Comparison of ENCODE assay signal across 13 mouse cellular contexts in genomic region chr1:73089636-73090035, GRCm38 (mm10).
DNase-seq lines count a peak whose midpoint lies in the region; ATAC-seq and TF ChIP-seq lines count a peak whose summit lies in the region.
"Had no signal": no experiment of that assay in that cellular context is flagged by ENCODE, and none has a peak within 500 bp of the region (broad histone marks: within the 10 kb centered on the region; RNA-seq: fewer than 3 reads in every experiment).

No protein-coding gene starts in this region.

- no peak overlapping the region; the same call in 1 of the 2 replicates for H3K27ac ChIP-seq in forebrain, embryonic 14.5 days (ENCODE audit: low read depth, low read length)
- H3K27ac ChIP-seq in forebrain, embryonic 15.5 days (replicated peaks) = no peak overlapping the region
- H3K27ac ChIP-seq in stomach, embryonic 14.5 days (ENCODE audit: low read length) = peak overlapping the region; percentile 44; the same call in 1 of the 2 replicates
- H3K27ac ChIP-seq in stomach, postnatal 0 days (replicated peaks) = no peak overlapping the region
- H3K27ac ChIP-seq in limb, embryonic 13.5 days = peak overlapping the region; percentile 17; the same call in 1 of the 2 replicates
- H3K27ac ChIP-seq: liver, embryonic 13.5 days had no signal

- no peak for TF ChIP-seq CTCF in stomach, postnatal 0 days (IDR thresholded peaks at IDR 0.05; ENCODE audit: low read depth)

- no peak for TF ChIP-seq EP300 in stomach, postnatal 0 days (optimal IDR thresholded peaks at IDR 0.05)

- no peaks in the 10 kb centered on the region for H3K4me1 ChIP-seq in forebrain, embryonic 14.5 days (ENCODE audit: control insufficient read depth, insufficient read depth, low read length)
- peaks cover 4% of the 10 kb centered on the region; the same call in 1 of the 2 replicates for H3K4me1 ChIP-seq in forebrain, embryonic 15.5 days
- peaks cover 15% of the 10 kb centered on the region for H3K4me1 ChIP-seq in stomach, embryonic 14.5 days (ENCODE audit: control insufficient read depth, insufficient read depth, low read length)
- H3K4me1 ChIP-seq in stomach, postnatal 0 days (replicated peaks; ENCODE audit: control insufficient read depth, insufficient read depth) = 0 out of 2 replicates have a peak, but pooled peaks cover 2% of the 10 kb centered on the region
- H3K4me1 ChIP-seq in limb, embryonic 13.5 days = peaks cover 28% of the 10 kb centered on the region
- H3K4me1 ChIP-seq: liver, embryonic 13.5 days had no signal

- no peaks in the 10 kb centered on the region for H3K27me3 ChIP-seq in forebrain, embryonic 14.5 days (replicated peaks; ENCODE audit: control insufficient read depth, insufficient read depth, low read length)
- H3K27me3 ChIP-seq in forebrain, embryonic 15.5 days = no peaks in the 10 kb centered on the region
- no peaks in the 10 kb centered on the region for H3K27me3 ChIP-seq in stomach, embryonic 14.5 days (ENCODE audit: control insufficient read depth, insufficient read depth, low read length)
- H3K27me3 ChIP-seq in stomach, postnatal 0 days (ENCODE audit: control insufficient read depth, insufficient read depth, low read length) = no peaks in the 10 kb centered on the region
- no peaks in the 10 kb centered on the region for H3K27me3 ChIP-seq in limb, embryonic 13.5 days

- peak; percentile 20; the same call in 1 of the 2 replicates for ATAC-seq in forebrain, embryonic 14.5 days
- ATAC-seq in forebrain, embryonic 15.5 days (replicated peaks) = no peak
- ATAC-seq in stomach, embryonic 14.5 days (ENCODE audit: insufficient number of reproducible peaks, insufficient read depth, low FRiP score, low read depth) = peak; percentile 28; the same call in 1 of the 2 replicates
- ATAC-seq in stomach, postnatal 0 days (ENCODE audit: low FRiP score, low TSS enrichment) = no peak
- ATAC-seq in limb, embryonic 13.5 days (ENCODE audit: low FRiP score, low read depth) = peak; percentile 80
- ATAC-seq: inflammation-experienced regulatory T-cells, adult 6 months had no signal

- WGBS in forebrain, embryonic 14.5 days = 19% methylated on average over 3 of the region's 3 CpGs
- WGBS in forebrain, embryonic 15.5 days = 19% methylated on average over 3 of the region's 3 CpGs
- WGBS in stomach, embryonic 14.5 days = 14% methylated on average over 3 of the region's 3 CpGs
- WGBS in stomach, postnatal 0 days = 24% methylated on average over 3 of the region's 3 CpGs
- 25% methylated on average over 3 of the region's 3 CpGs for WGBS in limb, embryonic 13.5 days

- no peak overlapping the region for H3K9ac ChIP-seq in forebrain, embryonic 14.5 days (ENCODE audit: low read length)
- H3K9ac ChIP-seq in forebrain, embryonic 15.5 days (replicated peaks) = no peak overlapping the region
- H3K9ac ChIP-seq in stomach, embryonic 14.5 days (replicated peaks; ENCODE audit: low read depth, low read length) = no peak overlapping the region
- H3K9ac ChIP-seq in stomach, postnatal 0 days (ENCODE audit: low read length) = no peak overlapping the region
- H3K9ac ChIP-seq in limb, embryonic 13.5 days = no peak overlapping the region
- H3K9ac ChIP-seq: liver, embryonic 13.5 days had no signal

- H3K4me2 ChIP-seq in forebrain, embryonic 14.5 days (ENCODE audit: low read length) = no peak overlapping the region
- no peak overlapping the region for H3K4me2 ChIP-seq in forebrain, embryonic 15.5 days (replicated peaks)
- H3K4me2 ChIP-seq in stomach, embryonic 14.5 days (replicated peaks; ENCODE audit: low read depth, low read length) = no peak overlapping the region
- H3K4me2 ChIP-seq in stomach, postnatal 0 days (replicated peaks; ENCODE audit: low read depth) = no peak overlapping the region
- H3K4me2 ChIP-seq in limb, embryonic 13.5 days (replicated peaks) = no peak overlapping the region
- H3K4me2 ChIP-seq: heart, embryonic 11.5 days; liver, embryonic 13.5 days had no signal

- no peaks in the 10 kb centered on the region for H3K36me3 ChIP-seq in forebrain, embryonic 14.5 days (ENCODE audit: control insufficient read depth, insufficient read depth, low read length)
- H3K36me3 ChIP-seq in forebrain, embryonic 15.5 days = no peaks in the 10 kb centered on the region
- H3K36me3 ChIP-seq in stomach, embryonic 14.5 days (ENCODE audit: control insufficient read depth, insufficient read depth, low read length) = no peaks in the 10 kb centered on the region
- no peaks in the 10 kb centered on the region for H3K36me3 ChIP-seq in stomach, postnatal 0 days (ENCODE audit: control insufficient read depth, insufficient read depth, low read length)
- H3K36me3 ChIP-seq in limb, embryonic 13.5 days = no peaks in the 10 kb centered on the region
- H3K36me3 ChIP-seq: liver, embryonic 13.5 days had no signal

- no peaks in the 10 kb centered on the region for H3K9me3 ChIP-seq in forebrain, embryonic 14.5 days (replicated peaks; ENCODE audit: control insufficient read depth, low read length)
- H3K9me3 ChIP-seq in forebrain, embryonic 15.5 days = no peaks in the 10 kb centered on the region
- no peaks in the 10 kb centered on the region for H3K9me3 ChIP-seq in stomach, embryonic 14.5 days (ENCODE audit: control insufficient read depth, low read depth, low read length)
- H3K9me3 ChIP-seq in stomach, postnatal 0 days (ENCODE audit: control insufficient read depth, low read length) = no peaks in the 10 kb centered on the region
- no peaks in the 10 kb centered on the region for H3K9me3 ChIP-seq in limb, embryonic 13.5 days
- H3K9me3 ChIP-seq: liver, embryonic 13.5 days had no signal

- no peak overlapping the region for H3K4me3 ChIP-seq in forebrain, embryonic 14.5 days (ENCODE audit: low read depth, low read length)
- H3K4me3 ChIP-seq in forebrain, embryonic 15.5 days = no peak overlapping the region
- H3K4me3 ChIP-seq in stomach, embryonic 14.5 days (ENCODE audit: low read depth, low read length) = no peak overlapping the region
- H3K4me3 ChIP-seq in stomach, postnatal 0 days (ENCODE audit: low read depth, low read length) = no peak overlapping the region
- H3K4me3 ChIP-seq in limb, embryonic 13.5 days = no peak overlapping the region
- H3K4me3 ChIP-seq: liver, embryonic 13.5 days had no signal

- DNase-seq in forebrain, embryonic 14.5 days (ENCODE audit: low spot score) = no peak
- no peak for DNase-seq in stomach, postnatal 0 days (ENCODE audit: low spot score)
- DNase-seq in spleen, postnatal 36 days (ENCODE audit: low spot score in 2 of 2) = no peak
- DNase-seq in spleen, adult 12 weeks (ENCODE audit: low spot score) = no peak
- no peak for DNase-seq in urinary bladder, postnatal 36 days (ENCODE audit: low spot score in 2 of 2)
- DNase-seq: cerebellum, adult 11 months; layer of hippocampus, adult 9-11 months; liver, embryonic 13.5 days had no signal

Comparison
In these comparisons a context has a peak if more than half of its experiments do, and no peak if none do; other contexts are left out.
1. ATAC-seq: peak in forebrain, embryonic 14.5 days (single experiment), stomach, embryonic 14.5 days (single experiment) and limb, embryonic 13.5 days (single experiment); none in forebrain, embryonic 15.5 days (single experiment) and stomach, postnatal 0 days (single experiment).
2. H3K27ac ChIP-seq: peak in stomach, embryonic 14.5 days (single experiment) and limb, embryonic 13.5 days (single experiment); none in forebrain, embryonic 14.5 days (single experiment), forebrain, embryonic 15.5 days (single experiment) and stomach, postnatal 0 days (single experiment).